Mouse (Mus musculus) embryo, embryonic 10 days (tissue): ENCODE measurements around the gene Arrdc5.
"Not testable (repeated sequence)": the region's sequence is repeated elsewhere in the genome, so short reads cannot be mapped to it uniquely, and the experiment has no call there.

Source experiments
- DNase-seq: peaks from one replicate; pipeline ENCODE4 v3.0.0-alpha.2; 2015; ENCODE audit warnings: low spot score

The Arrdc5 gene

DNA sequence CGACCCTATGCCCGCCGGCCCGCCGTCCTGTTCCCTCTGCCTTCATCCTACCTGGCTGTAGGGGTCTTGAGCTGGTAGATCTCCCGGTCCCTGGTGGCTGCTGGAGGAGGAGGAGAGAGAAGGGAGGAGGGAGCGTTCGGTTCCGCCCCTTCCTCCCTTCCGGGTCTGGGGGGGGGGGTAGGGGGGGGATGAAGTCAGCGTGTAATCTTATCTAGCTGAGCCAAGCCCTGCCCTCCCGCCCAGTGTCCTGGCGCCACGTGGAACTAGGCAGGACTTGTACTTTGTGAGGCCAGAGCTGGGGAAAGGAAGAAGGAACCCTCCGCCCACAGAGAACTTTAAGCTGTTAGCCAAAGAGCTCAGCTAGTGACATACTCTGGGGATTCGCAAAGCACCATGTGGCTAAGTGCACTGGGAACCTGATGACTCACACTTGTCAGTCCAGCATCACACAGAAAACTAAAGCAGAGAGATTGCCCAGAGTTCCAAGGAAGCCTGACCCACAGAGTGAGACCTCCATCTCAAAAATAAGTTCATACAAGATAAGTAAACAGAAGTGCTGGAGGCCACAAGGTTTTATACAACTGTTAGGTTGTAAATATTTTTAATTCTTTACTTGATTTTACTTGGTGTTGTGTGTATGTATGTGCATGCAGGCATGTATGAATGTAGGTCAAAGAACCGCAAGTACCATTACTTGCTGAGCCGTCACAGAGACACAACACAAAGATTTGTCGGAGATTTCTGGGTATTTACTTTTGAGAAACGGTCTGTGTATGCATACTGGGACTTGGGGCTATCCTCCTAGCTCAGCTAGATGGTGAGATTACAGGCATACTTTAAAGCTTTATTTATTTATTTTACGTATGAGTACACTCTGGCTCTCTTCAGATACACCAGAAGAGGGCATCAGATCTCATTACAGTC is 23.2 kb downstream of the Arrdc5 start, which contains the start of gene Ticam1:
TSS of gene Ticam1 (minus strand) at position 144 of the 924 bp plus-strand sequence.
- DNase-seq = peak; percentile 97

DNA sequence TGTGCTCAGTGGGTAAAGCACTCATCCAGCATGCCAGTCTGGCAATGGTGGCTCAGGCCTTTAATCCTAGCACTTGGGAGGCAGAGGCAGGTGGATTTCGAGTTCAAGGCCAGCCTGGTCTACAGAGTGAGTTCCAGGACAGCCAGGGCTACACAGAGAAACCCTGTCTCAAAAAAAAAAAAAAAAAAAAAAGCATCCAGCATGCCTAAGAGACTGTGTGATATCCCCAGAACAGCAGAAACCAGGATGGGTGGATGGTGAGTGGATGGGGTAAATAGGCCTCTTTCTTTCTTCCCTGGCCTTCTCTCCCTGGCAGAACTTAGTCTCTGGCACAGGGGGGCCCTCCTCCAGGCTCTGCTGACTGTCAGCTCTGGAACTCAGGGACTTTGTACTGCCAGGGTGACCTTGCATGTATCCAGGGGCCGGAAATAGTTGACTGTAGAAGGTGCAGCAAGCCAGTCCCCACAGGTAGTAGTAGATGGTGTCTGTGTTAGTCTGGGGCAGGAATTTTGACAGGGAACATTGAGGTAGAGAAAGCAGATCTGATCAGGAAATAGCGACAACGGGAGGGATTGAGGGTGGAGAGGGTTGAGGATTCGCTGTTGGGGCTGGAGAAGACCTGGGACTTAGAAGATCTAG is 24.1 kb downstream of the Arrdc5 start:
- DNase-seq = no peak

DNA sequence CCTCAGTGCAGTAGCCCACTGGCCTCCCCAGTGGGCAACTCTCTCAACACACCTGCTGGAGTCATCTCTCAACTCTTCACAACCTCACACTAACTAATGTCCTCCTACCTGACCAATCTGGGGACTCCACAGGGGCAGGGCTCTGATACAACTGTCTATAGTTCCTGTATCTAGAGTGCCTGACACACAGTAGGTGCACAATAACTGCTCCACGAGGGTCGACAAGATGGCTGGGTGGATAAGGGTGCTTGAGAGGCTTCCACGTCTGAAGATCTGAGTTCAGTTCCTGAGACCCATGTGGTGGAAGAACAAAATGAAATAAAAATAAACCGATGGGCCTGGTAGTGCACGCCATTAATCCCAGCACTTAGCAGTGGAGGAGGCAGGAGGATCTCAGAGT is 26.1 kb downstream of the Arrdc5 start:
- no peak for DNase-seq

DNA sequence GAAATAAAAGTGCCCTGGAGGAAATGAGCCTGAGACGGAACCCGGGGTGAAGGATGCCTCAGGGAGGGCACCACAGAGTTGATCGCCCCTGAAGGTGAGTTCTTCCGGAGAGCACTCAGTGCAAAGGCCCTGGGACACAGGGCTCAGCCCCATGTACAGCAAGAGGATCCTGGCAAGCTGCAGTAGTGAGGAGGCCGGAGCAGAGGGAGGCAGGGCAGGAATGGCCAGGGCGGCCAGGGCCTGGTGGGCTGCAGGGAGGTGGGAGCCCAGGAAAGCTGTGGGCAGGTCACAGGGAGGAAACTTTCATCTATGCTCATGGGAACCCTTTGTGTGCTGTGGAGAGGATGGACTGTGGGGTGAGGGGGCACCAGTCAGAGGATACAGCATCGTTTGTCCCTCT is 26.6 kb downstream of the Arrdc5 start:
- DNase-seq = no peak

- DNase-seq = no peak
These were observed 27.4 kb downstream of the Arrdc5 start for GRCm38 (mm10) chr17:56272644-56273043.

GRCm38 (mm10) chr17:56271609-56272253 is 28.4 kb downstream of the Arrdc5 start:
- no peak for DNase-seq

DNA sequence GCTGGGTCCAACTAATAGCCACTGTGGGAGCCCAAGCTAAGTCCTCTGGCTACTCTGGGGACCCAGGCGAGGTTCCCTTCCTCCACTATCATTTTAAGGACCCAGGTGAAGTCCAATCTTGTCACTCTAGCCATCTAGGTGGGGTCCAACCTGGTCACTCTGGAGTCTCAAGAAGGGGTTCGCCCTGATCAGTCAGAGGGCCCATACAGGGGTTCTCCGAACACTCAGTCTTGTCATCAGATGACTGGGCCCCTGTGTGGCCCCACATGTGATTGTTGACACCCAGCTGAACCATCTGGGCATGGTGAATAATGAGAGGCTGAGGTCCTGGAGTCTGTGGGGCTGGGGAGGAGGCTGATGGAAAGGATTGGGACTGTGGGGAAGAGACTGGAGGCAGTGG is 30.3 kb downstream of the Arrdc5 start:
- DNase-seq = no peak

DNA sequence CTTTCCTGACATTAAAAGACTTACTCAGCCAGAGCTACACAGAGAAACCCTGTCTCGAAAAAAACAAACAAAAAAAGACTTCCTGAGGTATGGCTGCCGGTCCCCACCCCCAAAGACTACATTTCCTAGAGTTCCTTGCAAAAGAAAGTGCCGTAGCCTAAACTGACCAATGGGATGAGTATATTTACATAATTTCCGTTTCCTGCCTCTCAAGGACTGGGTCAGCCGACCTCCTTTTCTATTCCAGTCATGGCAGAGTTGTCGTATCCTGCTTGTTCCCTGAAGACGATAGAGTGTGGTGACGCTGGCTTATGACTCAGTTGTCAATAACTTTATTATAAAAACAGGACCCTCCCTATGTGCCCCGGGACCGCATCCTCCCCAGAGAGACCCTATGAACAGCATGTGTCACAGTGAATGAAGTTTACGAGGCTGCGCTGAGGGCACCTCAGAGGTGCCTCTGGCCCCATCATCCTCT is 30.9 kb downstream of the Arrdc5 start:
- DNase-seq = peak; percentile 85

GRCm38 (mm10) chr17:56266271-56266670 is 33.8 kb downstream of the Arrdc5 start:
- no peak for DNase-seq

GRCm38 (mm10) chr17:56265869-56266268 is 34.2 kb downstream of the Arrdc5 start:
- no peak for DNase-seq

- DNase-seq = no peak
These were observed 35.1 kb downstream of the Arrdc5 start for GRCm38 (mm10) chr17:56265011-56265410.

DNA sequence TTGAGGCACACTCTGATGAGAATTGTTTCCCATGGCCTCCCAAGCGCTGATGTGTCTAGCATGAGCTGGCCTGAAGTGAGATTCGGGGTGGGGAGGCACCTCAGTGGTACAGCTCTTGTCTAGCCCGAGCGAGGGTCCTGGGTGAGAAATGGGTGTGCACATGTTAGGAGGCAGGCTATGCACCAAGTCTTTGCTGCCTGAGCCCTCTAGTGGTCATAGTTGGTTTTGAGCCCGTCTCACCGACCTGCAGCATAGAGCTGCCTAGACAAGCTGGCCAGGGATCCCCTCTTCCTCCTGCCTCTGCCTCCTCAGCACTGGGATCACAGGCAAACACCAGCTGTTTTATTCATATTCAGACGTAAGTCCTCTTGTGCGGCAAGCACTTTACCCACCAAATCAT is 36.1 kb downstream of the Arrdc5 start:
- peak; percentile 88 for DNase-seq

GRCm38 (mm10) chr17:56262645-56263094 is 37.4 kb downstream of the Arrdc5 start:
- no peak for DNase-seq

DNA sequence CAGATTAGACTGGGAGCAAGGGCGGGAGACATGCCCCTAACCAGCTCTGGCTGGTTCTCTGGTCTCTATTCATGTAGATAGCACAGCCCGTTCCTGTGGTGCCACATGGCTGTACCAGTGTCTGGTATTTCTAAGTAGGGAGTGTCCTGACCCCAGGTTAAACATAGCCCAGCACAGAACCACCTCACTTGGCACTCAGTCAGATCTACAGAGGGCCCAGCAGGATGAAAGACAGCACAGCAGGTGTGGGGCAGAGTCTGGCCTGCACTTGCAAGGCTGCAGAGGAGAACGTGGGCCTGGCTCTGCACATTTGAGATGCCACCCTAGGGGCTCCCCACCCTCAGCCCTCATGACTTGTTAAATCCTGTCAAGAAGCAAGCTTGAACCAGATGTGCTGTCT is 38.9 kb downstream of the Arrdc5 start:
- no peak for DNase-seq

GRCm38 (mm10) chr17:56259301-56260037 is 40.6 kb downstream of the Arrdc5 start:
- DNase-seq = no peak

GRCm38 (mm10) chr17:56258812-56259211 is 41.3 kb downstream of the Arrdc5 start:
- DNase-seq = not testable (repeated sequence)

DNA sequence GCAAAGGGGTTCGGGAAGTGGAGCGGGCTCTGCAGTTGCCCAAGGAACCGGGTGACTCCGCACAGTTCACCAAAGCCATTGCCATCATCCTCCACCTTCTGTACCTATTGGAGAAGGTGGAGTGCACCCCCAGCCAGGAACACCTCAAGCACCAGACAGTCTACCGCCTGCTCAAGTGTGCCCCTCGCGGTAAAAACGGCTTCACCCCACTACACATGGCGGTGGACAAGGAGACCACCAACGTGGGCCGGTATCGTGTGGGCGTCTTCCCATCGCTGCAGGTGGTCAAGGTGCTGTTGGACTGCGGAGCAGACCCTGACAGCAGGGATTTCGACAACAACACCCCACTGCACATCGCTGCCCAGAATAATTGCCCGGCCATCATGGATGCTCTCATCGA is 41.8 kb downstream of the Arrdc5 start:
- DNase-seq = not testable (repeated sequence)

- no peak for DNase-seq
These were observed 42.7 kb downstream of the Arrdc5 start for GRCm38 (mm10) chr17:56257181-56257894.

DNA sequence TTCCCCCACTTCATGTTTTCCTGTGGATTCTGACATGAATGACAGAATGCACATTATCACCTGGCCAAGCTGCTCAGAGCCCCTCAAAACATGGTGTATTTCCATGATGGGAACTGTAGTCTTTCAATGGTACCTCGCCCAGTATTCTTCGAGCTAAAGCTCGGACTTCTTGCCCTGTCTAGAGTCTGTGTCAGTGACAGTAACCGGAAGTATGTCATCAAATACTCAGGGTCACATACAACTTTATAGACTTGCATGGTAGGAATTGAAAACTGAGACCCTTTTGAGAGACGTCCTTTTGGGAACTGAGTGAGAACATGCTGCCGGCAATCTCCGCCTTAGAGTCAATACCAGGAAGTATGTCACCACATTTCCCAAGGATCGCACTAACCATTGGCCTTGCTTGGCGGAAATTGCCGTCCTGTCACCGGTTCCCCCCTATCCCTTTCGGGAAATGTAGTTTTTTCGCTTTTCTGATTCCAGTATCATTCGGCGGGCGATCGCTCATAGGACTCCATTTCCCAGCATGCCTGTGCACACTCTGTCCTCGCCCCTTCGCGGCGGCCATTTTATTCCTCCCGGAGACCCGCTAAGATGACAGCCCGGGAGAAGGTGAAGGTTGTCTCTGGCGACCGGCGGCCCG is 43.7 kb downstream of the Arrdc5 start, which contains the start of gene Fem1a:
TSS of gene Fem1a (plus strand) at position 572 of the 643 bp plus-strand sequence.
- peak; percentile 98 for DNase-seq

DNA sequence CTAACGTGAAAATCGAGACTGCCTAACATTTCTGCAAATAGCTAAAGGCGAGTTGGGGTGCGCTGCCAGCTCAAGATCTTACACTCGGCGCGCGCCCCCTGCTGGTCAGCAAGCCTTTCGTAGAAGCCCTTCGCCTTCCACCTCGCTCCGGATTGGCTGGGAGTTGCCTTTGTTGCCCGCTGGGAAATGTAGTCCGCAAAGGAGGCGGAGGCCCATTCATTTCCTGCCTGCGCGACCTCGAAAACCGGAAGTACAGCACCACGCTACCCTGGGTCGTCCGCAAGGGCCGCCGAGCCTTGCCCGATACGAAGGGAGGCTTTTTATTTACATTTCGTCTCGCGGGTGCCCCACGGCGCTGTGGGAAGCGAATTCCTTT is 44.2 kb downstream of the Arrdc5 start:
- peak; percentile 99 for DNase-seq

GRCm38 (mm10) chr17:56255429-56255828 is 44.7 kb downstream of the Arrdc5 start:
- DNase-seq = peak; percentile 45
